Mouse (Mus musculus) cortical plate, adult 2 months (tissue): ENCODE measurements around the gene Evc.

Source experiments
- CTCF ChIP-seq: fragments of 200-500 bp; IDR thresholded peaks from 2 replicates; pipeline ENCODE4 v1.5.1; 2011; ENCODE audit warnings: mild to moderate bottlenecking, control low read depth, low read length; ENCODE audit not compliant: insufficient read depth; ENCODE audit errors: extremely low read depth
- POLR2A ChIP-seq: fragments of 200-500 bp; IDR thresholded peaks from 2 replicates; pipeline ENCODE4 v1.6.1; 2011; ENCODE audit warnings: mild to moderate bottlenecking, low read length, control low read depth; ENCODE audit not compliant: insufficient read depth; ENCODE audit errors: extremely low read depth

DNA sequence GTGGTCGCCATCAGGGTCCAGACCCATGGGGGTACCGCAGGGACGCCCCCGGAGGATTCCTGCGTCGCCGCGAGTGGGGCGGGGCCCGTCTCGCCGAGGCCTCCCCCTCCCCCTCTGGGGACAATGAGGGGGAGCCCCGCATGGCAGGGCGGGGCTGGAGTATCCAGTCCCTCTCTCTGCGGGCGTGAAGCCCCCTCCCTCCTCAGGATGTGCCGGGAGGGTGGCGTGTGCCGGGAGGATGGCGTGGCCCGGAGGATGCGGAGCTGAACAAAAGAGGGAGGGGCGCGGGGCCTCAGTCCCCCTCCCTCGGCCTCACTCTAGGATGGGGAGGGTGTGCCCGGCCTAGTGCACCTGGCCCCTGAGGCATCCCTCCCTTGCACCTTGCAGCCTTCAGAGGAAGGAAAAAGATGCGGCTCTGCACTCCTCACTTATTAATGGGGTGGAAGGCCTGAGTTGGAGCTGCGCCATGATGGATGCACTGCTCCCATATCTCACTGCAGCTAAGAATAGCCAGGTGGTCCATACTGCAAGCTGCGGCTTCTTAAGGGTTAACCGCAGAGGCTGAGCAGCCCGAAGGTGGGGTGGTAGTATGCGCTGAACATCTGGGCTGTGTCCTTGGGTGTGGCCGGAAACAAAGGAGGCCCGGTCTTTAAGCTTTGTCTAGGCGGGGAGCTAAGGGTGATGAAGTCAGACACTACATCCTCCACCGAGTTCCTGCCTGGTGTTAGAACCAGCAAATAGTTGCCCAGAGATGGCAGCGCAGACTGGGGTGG, 90.4 kb downstream of the Evc start:
- TF ChIP-seq CTCF (no peak), POLR2A (no peak)
